Mouse (Mus musculus) frontal cortex, postnatal 10 days (tissue): Measurements from ENCODE around the gene Gar1.

ENCODE experiments used
- DNase-seq, 2 experiments: peaks; one replicate each; pipeline ENCODE4 v3.0.0; 2022; ENCODE audit warnings: low spot score in 2 of 2, mixed read lengths in 1 of 2

The Gar1 gene

DNA sequence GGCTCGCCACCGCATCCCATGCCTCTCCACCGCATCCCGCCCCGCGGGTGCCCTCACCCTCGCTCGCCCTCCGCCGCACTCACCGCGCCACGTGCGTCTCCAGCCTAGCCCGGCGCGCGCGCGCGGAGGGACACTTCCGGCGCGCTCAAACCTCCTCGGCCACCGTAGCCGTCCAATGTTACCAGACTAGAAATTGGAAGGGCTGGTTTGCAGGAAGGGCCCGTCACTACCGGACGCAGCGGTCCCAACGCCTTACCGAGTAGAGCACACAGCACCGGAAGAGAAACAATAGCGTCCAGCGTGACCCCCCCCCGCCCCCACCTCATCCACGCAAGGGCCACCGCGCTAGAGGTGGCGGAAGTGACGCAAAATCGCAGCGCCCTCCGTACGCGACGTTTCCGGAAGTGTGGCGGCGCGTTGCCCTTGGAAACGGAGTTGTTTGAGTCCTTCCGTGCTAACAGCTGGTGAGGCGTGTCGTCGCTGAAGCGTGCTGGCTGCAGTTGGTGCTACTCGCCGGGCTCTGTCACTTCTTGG, at the start of gene Gar1:
Gene Gar1 (minus strand): TSS at position 362 of the 534 bp plus-strand sequence.
- DNase-seq: peak; percentile 92 to 94

- no peak for DNase-seq
Observed at GRCm38 (mm10) chr3:129879913-129880312, 48.7 kb upstream of the Gar1 start.

DNA sequence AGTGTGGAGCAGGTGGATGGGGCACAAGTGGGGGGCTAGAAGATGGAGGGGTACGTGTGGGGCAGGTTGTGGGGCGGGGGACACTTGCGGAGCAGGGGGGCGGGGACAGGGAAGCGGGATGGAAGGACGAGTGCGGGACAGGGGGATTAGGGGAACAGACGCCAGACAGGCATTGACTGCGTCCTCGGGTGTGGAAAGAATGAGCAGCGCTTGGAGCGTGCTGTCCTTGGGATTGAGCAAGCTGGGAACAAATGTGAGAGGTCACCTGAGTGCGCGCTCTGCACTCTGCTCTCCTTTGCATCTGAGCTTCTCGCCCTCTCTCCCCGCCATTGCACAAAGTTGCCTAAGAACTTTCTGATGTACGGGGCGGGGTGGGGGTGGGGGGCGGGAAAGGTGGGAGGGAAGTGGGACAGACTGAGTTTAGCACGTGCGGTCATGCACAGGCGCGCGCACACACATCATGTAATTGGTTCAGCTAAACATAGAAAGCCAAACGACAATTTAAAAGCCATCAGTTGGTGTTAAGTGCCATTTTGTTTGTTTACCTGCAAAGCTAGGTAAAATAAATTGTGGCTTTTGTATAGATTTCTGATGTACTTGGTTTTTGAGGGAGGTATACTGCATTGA, 48.0 kb upstream of the Gar1 start:
- DNase-seq: no peak

GRCm38 (mm10) chr3:129878405-129879021, 47.3 kb upstream of the Gar1 start, which contains the start of gene Pla2g12a:
TSS of gene Pla2g12a (plus strand) at chr3:129878606.
- peak; percentile 85 to 93 for DNase-seq

- no peak for DNase-seq
Observed at GRCm38 (mm10) chr3:129877327-129877726, 46.1 kb upstream of the Gar1 start.

GRCm38 (mm10) chr3:129863698-129864097, 32.5 kb upstream of the Gar1 start:
- DNase-seq: peak in 1 of 2 experiments; percentile 13

- no peak for DNase-seq
Observed at GRCm38 (mm10) chr3:129862592-129862991, 31.4 kb upstream of the Gar1 start.

DNA sequence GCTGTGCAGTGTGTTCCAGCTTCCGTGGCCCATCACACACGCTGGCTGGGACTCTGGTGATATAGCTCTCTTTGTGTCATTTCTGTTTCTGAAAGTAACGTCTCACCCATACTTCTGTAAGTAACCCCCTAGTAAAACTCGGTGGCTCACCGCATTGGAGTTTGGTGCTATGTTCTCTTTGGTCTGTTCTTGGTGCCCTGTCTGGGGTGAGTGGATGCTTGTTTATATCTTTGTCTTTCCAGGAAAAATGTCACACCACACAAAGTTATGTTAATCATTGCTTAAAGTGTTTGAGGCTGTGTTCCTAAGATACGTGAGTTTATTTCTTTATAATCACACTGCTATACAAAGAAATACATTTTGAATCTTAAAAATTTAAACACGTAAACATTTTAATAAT, 15.7 kb upstream of the Gar1 start:
- no peak for DNase-seq

DNA sequence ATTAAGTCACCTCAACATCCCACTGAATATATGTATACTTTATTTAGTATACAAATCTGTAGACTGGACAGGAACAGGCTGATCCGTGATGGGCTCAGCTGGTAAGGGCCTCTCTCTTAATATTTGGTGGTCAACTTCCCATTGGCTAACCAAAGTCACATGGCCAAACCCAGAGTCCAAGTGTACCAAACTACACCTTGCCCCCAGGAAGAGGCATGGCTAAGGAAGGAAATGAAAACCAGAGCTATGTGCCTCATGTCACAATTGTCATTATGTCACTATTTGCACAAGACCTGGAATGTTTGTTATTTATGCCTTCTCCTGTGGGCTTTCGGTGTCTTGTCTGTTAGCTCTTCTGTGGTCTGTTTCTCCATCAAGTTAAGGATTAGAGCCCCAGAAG, 14.7 kb upstream of the Gar1 start:
- no peak for DNase-seq

GRCm38 (mm10) chr3:129838017-129838416, 6.8 kb upstream of the Gar1 start:
- DNase-seq: no peak

DNA sequence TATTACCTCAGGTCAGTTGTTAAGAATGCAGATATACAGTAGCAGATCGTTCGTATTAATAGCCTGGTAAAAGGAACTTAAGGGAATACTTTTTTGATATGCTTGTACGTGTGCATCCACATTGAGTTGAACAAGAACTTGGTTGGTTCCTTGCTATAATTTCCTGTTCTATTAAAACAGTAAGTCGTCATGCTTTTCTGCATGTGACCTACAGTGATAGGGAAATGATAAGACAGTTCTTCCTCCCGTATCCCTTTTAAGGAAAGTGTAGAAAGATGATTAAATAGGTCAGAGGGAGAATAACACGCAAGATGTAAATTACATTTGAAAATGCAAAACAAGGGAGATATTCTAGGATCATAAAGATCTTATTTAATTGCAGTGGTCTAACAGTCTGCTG, 5.8 kb upstream of the Gar1 start:
- DNase-seq: no peak

- DNase-seq: no peak
Observed at GRCm38 (mm10) chr3:129836051-129836697, 5.0 kb upstream of the Gar1 start.

GRCm38 (mm10) chr3:129835388-129835934, 4.3 kb upstream of the Gar1 start, which contains the start of gene Cfi:
TSS of gene Cfi (plus strand) at chr3:129835884.
- DNase-seq: no peak

GRCm38 (mm10) chr3:129830626-129831025, 570 bp downstream of the Gar1 start:
- no peak for DNase-seq

DNA sequence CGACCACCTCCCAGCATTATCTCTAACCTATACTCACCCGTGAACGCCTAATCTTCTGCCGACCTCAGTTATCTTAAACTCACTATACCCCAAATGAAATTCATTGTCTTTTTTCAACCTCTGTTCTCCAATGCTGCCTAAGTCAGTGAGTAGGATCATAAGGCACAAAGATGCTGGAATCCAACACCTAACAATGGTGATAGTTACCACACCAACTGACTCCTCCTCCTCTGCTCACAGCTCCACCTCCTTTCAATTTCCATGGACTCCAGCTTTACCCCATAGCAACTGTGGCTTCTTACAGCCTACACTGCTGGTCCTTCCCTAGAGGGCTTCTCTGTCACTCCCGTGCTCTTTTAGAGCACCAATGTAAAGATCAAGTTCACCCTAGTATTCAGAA, 3.5 kb downstream of the Gar1 start:
- DNase-seq: no peak

DNA sequence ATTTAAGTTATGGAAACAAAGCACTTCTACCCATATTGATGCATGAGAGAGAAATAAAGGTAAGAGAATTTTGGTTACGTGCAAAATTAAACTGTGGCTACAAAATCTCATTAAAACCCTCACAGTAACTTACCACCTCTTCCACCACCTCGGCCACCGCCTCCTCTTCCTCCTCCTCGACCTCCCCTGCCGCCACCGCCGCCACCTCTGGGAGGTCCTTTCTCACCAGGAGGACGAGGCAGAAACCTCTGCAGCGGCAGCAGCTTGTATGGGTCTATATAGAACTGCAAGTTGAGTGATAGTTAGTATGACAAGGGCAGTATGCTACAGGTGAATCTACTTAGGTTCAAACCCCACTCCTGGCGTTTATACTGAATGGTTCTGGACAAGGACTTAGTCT, 4.5 kb downstream of the Gar1 start:
- no peak for DNase-seq

DNA sequence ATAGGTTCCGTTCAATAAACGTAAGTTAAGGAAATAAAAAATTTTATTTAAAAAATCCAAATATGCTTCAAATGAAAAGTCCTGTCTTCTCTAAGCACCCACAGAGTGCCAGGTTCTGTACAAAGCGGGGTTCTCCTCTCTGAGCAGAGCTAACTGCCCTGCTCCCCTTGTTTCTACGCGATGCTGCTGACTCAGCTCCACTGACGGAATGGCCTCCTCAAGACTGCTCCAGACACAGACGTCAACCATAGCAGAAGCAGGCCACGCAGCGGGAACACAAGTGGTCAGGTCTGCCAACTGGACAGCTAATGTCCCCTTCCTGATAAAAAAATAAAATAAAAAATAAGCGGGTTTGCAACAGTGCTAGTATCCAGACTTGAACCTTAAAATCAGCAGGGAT, 6.3 kb downstream of the Gar1 start:
- DNase-seq: no peak

- no peak for DNase-seq
Observed at GRCm38 (mm10) chr3:129824146-129824545, 7.0 kb downstream of the Gar1 start.

DNA sequence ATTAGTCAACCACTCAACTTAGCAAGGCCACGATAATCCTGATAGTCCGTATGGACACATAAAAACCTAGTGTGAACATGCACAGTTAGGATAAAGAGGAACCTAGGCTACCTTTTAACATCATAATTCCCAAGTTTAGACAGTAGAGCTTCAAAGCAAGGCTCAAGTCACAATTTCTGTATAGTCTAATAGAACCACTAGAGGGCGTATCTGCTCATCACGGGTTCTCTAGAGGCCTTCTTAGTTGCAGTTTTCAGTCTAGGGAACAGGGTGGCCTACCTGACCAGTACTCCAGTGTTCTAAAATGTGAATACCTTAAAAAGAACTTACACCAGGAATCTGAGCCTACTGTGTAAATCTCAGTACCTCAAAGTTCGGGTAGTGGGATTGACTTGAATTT, 7.9 kb downstream of the Gar1 start:
- no peak for DNase-seq

- no peak for DNase-seq
Observed at GRCm38 (mm10) chr3:129822206-129822775, 8.9 kb downstream of the Gar1 start, which contains the start of gene Rrh. TSS of gene Rrh (minus strand) at chr3:129822587.

DNA sequence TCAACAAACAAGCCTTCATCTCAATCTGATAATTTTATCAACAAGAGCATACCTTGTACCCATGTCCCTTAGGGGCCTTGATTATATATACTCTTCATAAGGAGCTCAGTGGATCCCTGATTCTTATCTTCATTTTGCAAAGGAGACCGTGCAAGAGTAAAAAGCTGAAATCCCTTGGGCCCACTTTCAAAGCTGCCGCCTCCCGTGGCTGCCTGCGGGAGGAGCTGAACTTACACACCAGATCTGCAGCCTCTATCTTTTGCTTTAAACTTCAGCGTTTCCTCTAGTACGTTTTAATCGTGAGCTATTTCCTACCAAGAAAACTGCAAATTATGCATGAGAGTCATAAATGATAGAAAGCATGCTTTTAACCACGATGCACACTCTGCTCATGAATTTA, 9.5 kb downstream of the Gar1 start:
- no peak for DNase-seq

DNA sequence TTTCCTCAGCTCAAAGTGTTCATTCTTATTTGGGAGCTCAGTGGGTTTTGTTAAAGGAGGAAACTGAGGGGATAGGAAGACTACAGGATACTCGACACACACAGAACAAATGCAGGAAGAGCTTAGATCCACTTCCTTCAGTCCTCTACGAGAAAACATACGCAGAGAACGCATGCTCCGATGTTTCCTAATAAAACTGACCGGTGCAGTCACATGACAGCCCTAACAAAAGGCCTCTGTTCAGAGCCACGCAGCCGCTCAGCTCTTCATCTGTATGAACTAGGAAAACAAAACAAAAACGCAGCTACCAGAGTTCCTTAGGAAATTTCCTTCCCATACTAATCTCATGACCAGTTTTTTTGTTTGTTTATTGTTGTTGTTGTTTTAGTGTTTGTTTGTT, 10.3 kb downstream of the Gar1 start:
- no peak for DNase-seq
